Mouse (Mus musculus): ENCODE measurements around the gene Bcam. TPM values are rescaled to one million over a fixed set of nuclear protein-coding genes. Genes with fewer than 3 reads are reported as not detected.
"Not testable (repeated sequence)": the region's sequence is repeated elsewhere in the genome, so short reads cannot be mapped to it uniquely, and the experiment has no call there.

The Bcam gene
- 10 to 100 TPM in 1 of 2 experiments, 1 to 10 TPM in 1; 8.7 to 11.4 TPM for total RNA-seq (2021)

DNA sequence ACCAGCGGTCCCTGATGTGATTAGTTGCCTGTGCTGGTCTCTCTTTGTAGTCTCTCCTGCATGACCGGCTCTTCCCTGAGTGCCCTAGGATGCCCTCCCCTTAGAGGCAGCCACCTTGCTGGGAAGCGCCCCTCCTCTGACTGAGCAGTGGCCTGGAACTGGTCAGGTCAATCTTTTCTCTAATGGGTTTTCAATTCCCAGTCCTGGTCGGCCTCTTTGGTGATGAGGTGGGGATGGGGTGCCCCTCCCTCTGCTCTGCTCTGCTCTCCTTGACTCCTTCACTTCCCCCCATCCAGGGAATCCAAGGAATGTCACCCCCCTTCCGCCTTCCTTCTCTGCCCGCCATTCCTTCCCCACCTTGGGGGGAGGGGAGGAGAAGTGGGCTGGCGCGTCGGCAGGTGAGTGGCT lies at the start of gene Bcam:
Bcam (minus strand) TSS at position 33 of the 408 bp plus-strand sequence.
- DNase-seq (ENCODE audit: extremely low spot score in 1 of 2, low spot score in 1 of 2) = no peak

DNA sequence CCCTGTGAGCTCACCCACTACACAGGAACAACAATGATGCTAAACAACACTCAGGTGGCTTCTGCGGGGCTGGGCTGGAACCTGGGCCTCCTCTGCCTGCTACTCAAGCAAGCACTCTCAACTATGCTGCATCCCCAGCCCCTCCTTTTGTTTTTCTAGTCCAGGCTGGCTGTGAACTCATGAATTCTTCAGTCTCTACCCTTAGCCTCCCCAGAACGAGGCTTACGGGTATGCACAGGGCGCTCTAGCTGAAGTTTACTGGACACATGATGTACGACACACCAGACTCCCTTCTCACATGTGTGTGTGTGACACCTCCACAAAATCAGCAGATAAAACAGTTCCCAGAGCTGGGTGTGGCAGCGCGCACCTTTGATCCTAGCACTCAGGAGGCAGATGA lies 48.1 kb upstream of the Bcam start:
- DNase-seq (ENCODE audit: extremely low spot score in 1 of 2, low spot score in 1 of 2) = no peak

DNA sequence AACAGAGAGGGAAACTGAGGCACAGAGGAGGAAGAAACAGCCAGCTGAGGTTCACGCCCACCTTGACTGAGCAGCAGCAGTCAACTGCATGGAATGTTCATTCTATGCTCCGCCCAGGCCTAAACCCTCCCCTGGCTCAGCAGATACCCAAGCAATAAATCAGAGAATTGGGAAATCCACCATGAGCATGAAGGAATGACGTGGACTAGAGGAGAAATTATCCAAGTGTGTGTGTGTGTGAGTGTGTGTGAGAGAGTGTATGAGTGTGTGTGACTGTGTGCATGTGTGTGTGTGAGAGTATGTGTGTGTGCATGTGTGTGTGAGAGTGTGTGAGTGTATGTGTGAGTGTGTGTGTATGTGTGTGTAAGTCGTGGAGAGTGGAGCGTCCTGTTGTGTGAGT lies 47.6 kb upstream of the Bcam start:
- DNase-seq (ENCODE audit: extremely low spot score in 1 of 2, low spot score in 1 of 2) = no peak

DNA sequence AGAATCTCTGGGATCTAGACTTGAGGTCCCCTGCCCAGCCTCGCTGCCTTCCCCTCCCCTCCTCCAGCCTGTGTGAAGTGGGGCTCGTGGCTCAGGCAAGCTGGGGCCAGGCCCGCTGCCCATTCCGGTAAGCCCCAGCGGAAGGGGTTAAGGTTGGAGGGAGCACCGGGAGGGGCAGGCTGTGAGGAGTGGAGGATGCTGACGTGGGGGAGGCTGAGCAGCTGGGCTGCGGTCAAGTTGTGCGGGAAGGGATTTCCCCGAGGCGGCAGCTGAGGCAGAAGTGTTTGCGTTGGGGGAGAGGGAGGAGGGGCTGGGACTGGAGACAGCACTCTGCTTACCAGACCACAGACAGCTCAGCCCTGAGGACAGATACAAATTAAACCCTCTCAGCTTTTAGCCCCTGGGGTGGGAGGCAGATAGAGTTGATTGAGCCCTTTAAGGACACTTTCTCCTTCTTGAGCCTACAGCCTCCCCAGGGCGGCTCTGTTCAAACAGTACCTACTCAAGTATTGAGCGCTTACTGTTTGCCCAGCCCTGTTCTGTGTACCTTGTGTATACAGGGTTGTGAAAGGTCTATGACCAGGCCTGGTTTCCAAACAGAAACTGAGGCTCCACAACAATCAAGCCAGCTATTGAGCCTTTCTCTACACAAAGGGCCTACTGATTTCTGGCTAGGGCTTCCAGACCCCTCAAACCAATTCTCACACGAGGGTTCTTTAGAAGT lies 46.7 kb upstream of the Bcam start:
- DNase-seq (ENCODE audit: extremely low spot score in 1 of 2, low spot score in 1 of 2) = no peak

DNA sequence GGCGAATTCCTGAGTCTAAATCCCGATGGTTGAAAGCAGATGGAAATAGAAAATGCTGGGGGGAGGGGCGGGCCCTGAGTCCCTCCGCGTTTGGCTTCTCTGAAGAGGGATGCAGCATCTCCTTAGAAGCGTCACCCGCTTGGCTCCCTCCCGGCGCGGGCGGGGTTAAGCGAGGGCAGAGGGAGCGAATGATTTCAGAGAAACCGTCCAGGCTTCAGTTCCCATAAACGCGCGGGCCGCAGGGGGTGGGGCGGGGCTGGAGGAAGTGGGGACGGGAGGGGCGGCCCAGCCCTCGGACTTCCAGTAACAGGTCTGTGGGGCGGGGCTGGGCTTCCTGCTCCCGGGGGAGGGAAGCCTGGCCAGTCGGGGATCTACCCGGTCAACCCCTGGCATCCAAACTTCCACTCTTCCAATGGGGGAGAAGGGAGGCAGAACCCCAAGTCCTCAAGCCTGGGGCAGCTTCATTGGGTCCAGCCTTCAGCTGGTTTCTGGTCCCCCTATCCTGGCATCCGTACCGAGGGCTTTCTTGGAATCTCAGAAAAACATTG lies 45.5 kb upstream of the Bcam start:
- peak in 1 of 2 experiments; percentile 33 for DNase-seq (ENCODE audit: extremely low spot score in 1 of 2, low spot score in 1 of 2)

DNA sequence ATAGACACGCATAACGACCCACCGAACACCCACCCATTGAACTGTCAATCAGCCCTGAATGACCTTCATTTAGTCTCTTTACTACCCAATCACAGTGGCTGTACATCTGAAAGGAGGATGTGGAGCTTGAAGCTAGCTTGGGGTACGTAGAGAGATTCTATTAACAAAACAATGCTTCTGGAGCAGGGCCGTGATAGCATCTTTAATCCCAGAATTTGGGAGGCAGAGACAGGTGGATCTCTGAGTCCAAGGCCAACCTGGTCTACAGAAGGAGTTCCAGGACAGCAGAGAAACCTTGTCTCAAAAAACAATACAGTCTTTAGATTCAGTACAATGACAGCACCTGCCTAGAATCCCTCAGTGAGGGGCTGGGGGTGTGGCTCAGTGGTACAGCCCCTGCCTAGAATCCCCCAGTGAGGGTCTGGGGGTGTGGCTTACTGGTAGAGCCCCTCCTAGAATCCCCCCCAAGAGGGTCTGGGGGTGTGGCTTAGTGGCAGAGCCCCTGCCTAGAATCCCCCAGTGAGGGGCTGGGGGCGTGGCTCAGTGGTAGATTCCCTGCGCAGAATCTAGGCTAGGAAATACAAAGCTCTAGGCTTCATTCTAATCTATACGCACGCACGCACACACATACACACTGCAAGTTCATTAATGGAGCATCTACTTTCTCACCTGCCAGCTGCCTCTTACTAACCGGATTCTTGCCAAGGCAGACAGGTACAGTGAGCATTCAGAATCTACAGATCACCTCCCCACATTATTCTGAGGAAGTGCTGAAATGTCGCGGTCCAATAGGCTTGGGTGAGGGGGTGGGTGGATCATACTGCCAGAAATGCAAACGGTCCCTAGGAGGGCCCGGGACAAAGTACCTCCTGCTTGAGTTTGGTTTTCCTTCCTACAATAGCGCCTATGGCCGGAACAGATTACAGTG lies 44.7 kb upstream of the Bcam start:
- no peak for DNase-seq (ENCODE audit: extremely low spot score in 1 of 2, low spot score in 1 of 2)

DNA sequence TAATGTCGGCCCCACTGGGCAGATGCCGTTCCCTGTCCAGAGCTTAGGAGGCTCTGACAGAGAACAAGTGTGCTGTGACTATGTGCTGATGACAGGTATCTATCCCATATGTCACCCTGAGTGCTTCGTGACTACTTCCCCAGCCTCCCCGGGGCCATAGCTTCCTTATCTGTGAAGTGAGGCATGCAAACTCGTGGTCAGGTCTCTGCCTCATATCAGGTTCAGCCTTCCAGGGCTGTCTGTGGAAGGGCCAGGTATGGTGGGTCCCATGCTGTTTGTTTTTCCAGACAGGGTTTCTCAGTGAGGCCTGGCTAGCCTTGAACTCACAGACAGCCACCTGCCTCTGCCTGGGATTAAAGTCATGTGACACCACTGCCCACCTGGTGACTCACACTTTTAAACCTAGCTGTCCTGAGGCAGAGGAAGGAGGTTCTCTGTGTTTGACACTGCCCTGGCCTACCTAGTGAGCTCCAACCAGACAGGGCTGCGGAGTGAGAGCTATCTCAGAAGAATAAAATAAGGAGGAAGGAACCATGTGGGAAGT lies 42.8 kb upstream of the Bcam start:
- no peak for DNase-seq (ENCODE audit: extremely low spot score in 1 of 2, low spot score in 1 of 2)

DNA sequence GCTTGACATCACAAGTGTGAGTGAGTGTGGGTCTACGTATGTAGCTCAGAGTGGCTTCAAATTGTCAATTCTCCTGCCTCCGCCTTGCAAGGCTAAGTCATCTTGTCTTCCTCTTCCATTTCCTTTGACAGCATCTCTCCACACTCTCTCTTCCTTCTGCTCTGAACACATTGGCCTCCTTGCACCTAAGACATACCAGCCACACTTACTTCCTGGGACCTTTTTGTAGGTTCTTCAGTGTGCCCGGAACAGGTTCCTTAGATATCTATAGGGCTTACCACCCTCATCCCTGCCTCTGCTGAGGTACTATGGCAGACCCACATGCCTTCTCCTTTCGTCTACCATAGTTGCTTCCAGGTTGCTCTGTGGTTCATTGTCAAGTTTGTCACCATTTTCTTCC lies 42.3 kb upstream of the Bcam start:
- no peak for DNase-seq (ENCODE audit: extremely low spot score in 1 of 2, low spot score in 1 of 2)

DNA sequence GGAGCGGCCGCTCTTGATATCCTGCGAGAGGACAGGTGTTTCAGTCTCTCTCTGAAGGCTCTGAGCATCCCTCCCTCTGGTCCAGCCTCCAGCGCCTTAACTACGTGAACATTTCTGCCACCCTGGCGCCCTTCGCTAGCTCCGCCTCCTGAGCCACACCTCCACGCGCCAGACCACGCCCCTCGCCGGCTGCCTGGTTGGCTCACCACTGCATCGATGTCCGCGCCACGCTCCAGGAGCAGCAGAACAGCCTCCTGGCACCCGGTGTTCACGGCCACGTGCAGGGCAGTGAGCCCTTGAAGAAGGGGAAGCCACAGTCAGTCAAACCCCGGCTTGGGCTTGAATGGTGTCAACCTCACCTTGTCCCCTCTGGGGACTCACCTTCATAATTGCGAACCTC lies 40.3 kb upstream of the Bcam start:
- DNase-seq (ENCODE audit: extremely low spot score in 1 of 2, low spot score in 1 of 2) = no peak

DNA sequence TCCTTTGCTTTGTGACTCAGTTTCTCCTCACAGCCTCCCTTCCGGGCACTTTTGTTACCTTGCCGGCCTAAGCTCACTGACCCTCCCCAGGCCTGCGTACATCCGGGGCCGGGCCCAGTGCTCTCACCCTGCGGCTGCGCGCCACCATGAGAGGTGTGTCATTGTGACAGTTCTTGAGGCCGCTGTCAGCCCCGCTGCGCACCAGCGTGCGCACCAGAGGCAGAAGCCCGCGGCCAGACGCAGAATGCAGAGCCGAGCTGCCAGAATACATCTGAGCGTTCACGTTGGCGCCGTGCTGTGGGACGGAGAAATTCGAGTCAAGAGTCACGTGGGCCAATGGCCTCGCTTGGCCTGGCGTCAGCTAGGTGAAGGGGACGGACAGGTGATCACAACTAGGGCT lies 38.6 kb upstream of the Bcam start:
- DNase-seq (ENCODE audit: extremely low spot score in 1 of 2, low spot score in 1 of 2) = no peak

DNA sequence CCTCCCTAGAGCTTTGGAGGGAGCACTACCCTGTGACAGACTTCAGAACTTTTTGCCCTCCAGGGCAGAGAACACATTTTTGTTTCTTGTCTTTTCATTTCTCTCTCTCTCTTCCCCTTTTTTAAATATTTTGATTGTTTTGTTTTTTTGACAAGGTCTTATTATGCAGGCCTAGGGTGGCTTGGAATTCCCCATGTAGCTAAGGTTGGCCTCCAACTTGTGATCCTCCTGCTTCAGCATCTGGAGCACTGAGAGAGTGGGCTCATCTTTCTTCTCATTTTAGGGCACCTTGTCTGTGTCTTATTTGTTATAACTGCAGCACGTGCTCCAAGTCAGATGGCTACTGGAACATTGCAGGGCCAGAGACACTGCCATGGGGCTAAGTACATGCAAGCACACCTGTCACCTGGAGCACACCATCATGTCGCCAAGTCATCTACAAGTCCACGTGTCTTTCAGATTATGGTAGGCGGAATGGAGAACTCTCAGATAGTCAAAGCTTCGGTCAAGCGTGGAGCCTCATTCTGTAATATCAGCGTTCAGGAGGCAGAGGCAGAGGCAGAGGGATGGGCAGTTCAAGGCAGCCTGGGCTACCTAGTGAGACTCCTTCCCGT lies 35.6 kb upstream of the Bcam start:
- no peak for DNase-seq (ENCODE audit: extremely low spot score in 1 of 2, low spot score in 1 of 2)

DNA sequence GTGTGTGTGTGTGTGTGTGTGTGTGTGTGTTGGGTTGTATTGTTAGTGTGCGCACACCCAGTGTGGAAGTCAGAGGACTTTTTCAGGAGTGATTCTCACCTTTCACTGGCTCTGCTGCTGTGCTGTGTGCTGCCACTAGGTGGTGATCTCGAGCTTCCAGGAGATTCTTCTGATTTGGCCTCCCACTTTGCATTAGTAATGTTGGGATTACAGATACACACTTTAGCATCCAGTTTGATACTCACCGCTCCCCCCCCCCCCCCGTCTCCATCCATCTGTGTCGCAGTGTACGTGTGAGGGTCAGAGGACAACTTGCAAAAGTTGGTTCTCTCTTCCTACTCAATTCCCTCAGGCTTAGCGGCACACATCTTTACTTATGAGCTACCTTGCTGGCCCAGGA lies 32.2 kb upstream of the Bcam start:
- DNase-seq (ENCODE audit: extremely low spot score in 1 of 2, low spot score in 1 of 2) = peak; percentile 76 to 89

DNA sequence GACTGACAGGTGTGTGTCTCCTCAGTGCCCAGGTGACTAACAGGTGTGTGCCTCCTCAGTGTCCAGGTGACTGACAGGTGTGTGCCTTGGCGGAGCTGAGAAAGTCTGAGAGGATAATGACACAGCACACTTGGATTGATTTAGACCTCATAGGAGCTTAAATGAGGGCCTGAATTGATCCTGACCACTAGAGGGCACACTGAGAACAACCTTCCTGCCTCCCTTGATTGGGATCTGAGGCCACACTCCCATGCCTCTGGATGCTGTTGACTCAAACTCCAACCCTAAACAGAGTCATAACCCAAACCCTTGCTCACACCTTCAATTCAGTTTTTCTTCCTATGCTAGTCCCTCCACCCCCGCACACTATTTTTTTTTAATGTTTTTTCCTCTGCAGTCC lies 29.9 kb upstream of the Bcam start:
- peak in 1 of 2 experiments; percentile 40 for DNase-seq (ENCODE audit: extremely low spot score in 1 of 2, low spot score in 1 of 2)

DNA sequence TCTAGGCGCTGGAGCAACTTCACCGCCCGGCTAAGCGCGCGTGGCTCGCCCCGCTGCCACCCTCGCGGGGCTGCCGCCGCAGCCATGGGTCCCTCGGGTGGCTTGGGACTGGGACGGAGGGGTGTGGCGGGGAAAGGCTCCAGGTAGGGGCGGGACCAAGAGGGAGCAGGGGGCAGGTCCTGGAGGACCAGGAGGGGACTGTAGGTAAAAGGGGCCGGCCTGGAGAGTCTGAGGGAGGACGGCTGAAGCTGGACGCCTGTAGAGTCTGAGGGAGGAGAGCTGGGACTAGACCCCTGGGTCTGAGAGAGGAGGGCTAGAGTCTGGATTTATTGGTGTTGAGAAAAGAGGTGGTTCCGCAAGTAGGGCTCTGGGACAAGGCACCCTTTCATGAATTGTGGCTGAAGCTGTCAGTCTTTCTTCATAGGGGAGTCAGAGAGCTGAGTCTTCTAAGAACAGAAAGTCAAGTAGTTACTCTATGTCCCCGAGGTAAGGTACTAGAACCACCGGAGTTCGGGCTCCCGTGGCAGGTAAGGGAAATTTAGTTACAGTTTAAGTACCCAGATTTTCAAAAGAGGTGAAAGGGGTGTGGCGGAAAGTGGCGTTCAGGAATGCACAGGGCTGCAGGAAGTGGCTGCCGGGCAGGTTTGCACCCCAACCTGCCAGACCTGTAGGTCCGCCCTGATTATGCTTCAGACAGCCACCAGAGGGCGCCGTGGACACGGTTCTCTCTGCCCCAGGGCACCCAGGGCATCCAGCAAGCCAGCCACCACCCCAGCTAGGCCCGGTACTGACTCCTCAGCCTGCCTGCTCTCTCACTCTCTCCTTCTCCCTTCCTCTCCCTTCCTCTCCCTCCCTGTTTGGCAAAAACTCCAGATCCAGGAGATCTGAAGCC lies 26.1 kb upstream of the Bcam start, which contains the start of gene Cblc:
Cblc (minus strand) TSS at position 113 of the 892 bp plus-strand sequence.
- DNase-seq (ENCODE audit: extremely low spot score in 1 of 2, low spot score in 1 of 2) = peak in 1 of 2 experiments; percentile 69

DNA sequence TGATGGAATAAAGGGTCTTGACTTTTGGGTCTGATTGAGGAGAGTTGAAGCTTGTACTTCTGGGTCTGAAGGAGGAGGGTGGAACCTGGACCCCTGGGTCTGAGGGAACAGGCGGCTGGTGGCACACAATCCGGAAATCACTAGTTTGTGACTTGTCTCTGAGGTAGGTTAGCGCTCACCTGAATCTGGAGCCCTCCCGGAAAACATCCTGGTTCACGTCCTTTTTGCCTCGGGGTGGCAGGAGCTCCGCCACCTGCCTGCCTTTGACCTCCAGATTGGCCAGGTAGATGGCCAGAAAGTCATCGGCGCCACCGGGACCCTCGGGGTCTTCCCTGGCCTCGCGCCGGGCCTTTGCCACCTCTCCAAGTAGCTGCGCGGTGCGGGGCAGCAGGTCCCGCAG lies 25.4 kb upstream of the Bcam start:
- no peak for DNase-seq (ENCODE audit: extremely low spot score in 1 of 2, low spot score in 1 of 2)

DNA sequence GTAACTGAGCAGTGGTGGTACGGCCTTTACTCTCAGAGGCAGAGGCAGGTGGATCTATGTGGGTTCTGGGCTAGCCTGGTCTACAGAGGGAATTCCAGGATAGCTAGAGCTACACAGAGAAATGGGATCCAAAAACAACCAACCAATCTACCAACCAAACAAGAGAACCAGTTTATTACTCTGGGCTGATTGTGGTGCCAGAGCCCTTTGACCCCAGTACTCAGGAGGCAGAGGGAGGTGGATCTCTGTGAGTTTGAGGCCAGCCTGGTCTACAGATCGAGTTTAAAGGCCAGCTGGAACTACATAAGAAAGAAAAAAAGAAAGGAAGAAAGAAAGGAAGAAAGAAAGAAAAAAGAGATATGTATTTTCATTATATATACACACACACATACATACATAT lies 24.4 kb upstream of the Bcam start:
- no peak for DNase-seq (ENCODE audit: extremely low spot score in 1 of 2, low spot score in 1 of 2)

DNA sequence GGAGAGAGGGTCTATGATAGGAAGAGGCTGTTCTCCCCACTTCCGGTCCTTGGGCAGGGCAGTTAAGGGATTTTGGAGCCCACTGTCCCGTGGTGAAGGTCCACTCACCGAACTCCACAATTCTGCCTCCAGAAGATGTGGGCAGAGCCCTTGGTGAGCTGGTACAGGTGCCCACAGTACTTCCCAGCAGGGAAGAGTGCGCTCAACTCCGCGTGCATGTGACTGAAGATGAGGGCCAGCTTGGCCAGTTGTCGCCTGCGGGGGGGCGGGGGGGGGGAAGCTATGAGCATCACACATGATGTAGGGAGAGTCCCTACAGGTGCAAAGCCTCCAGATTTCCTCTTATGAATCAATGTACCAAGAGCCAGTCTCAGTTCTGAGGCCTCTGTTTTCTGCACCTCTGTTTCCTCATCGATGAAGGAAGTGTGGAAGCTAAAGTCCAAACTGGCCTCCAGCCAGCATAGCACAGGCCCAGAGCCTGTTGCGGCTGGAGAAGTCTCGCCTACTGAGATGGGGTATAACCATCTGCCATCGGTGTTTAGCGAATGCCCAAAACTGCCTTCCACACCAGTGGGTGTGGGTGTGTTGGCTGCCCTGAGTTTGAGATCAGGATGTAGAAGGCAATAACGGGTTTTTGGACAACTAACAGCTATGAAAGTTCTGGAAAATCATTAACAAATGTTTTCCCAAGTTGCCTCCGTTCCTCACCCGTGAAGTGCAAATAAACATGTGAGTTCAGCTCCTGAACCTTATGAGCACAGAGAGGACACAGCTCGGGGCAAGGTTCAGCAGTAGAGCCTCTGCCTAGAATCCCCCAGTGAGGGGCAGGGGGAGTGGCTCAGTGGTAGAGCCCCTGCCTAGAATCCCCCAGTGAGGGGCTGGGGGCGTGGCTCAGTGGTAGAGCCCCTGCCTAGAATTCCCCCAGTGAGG lies 22.1 kb upstream of the Bcam start:
- DNase-seq (ENCODE audit: extremely low spot score in 1 of 2, low spot score in 1 of 2) = no peak

DNA sequence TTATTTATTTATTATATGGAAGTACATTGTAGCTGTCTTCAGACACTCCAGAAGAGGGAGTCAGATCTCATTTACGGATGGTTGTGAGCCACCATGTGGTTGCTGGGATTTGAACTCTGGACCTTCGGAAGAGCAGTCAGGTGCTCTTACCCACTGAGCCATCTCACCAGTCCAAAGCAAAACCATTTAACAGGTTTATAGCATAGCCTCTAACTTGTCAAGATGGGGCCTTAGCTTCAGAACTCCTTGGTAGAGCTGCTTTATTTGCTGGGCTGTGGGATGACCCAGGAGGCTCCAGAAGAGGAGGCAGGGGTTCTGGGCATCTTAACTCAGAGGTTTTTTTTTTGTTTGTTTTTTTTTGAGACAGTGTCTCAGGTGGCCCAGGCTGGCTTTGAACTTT lies 20.7 kb upstream of the Bcam start:
- not testable (repeated sequence) for DNase-seq (ENCODE audit: extremely low spot score in 1 of 2, low spot score in 1 of 2)

Measured in layer of hippocampus, postnatal 25 days (tissue).